Mouse (Mus musculus) splenic B cell, adult 2 months (primary cell): ENCODE results near the gene Zfhx3.

ENCODE experiments used
- DNase-seq: peaks from one replicate; pipeline ENCODE4 v3.0.0-alpha.2; 2011; ENCODE audit warnings: low read depth, low spot score
- H3K27me3 ChIP-seq: 2 replicates; pipeline ENCODE4 v1.6.1; 2012; ENCODE audit warnings: mild to moderate bottlenecking, low read length, moderate library complexity, mixed read lengths; ENCODE audit not compliant: control insufficient read depth, poor library complexity, insufficient read depth, severe bottlenecking
- H3K36me3 ChIP-seq: 2 replicates; pipeline ENCODE4 v1.6.1; 2012; ENCODE audit warnings: mild to moderate bottlenecking, low read length, moderate library complexity, mixed read lengths; ENCODE audit not compliant: control insufficient read depth, poor library complexity, insufficient read depth, severe bottlenecking

The Zfhx3 gene

GRCm38 (mm10) chr8:108780766-108781165, 838.3 kb downstream of the Zfhx3 start:
- no peaks in the 10 kb centered on the region for H3K36me3 ChIP-seq
- no peaks in the 10 kb centered on the region for H3K27me3 ChIP-seq
- DNase-seq, result no peak

- H3K27me3 ChIP-seq, result no peaks in the 10 kb centered on the region
- H3K36me3 ChIP-seq, result no peaks in the 10 kb centered on the region
- no peak for DNase-seq
These were observed 838.7 kb downstream of the Zfhx3 start for GRCm38 (mm10) chr8:108781192-108781591.

DNA sequence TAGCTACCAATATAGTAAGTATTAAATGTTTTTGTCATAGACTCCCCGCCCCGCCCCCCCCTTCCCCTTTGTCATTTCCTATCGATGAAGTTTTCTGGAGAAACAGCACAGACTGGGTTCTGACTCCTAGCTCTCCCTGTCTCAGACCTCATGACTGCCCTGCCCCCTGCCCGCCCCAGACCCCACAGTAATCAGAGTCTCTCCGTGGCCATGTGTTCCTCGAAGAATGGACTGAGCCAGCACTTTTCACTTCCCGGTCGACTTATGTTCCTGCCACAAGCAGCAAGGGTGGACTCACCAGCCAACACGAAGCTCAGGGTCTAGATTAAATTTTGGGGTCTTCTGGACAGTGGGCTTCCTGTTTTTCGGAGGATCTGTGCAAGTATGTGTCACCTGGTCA, 840.7 kb downstream of the Zfhx3 start:
- no peaks in the 10 kb centered on the region for H3K36me3 ChIP-seq

DNA sequence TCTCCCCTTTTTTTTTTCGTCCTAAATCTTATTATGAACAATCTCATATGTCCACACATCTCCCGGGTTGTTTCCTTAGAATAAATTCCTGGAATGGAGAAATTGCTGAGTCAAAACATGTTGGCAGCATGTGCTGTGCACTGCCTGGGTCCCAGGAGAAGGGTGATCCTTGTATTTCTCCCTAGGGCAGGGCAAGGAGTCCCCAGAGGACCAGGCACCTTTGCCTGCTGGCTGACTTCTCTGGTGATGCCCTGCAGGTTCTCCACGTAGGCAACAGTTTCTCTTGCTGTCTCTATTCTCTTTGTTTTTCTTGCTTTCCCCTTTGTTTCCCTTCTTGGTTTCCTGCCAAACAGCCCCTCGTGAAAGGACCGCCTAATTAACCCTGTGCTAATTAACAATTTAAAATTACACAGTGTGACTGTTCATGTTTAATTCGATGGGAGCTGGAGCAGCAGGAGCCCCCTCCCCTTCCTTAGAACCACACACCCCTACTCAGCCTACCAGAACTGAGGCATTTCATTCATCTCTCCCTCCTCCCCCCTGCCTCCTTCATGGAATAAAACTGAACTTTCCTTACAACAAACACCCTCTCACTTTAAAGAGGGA, 845.8 kb downstream of the Zfhx3 start:
- H3K36me3 ChIP-seq, result no peaks in the 10 kb centered on the region
- DNase-seq, result no peak
- H3K27me3 ChIP-seq, result no peaks in the 10 kb centered on the region

More for the DNA sequence above, 840.7 kb downstream of the Zfhx3 start:
- H3K27me3 ChIP-seq, result no peaks in the 10 kb centered on the region
- DNase-seq, result no peak

DNA sequence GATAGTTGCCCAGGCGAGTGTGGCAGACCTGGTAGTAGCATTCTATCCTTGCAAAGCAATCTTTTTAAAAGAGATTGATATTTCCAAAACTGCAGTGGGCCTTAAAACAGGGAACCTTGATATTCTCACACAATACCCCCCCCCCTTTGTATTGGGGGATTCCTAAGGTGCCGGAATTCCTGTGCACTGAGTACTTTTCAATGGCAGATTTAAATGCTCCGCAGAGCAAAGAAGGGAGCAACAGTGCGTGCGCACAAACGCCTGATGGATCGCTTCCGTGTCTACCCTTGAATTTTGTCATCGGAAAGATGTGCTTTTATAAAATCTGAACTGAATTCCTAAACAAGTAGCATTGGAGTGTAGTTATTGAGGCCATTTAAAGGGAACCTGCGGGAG, 846.3 kb downstream of the Zfhx3 start:
- Histone ChIP-seq H3K27me3 (no peaks in the 10 kb centered on the region), H3K36me3 (no peaks in the 10 kb centered on the region)
- no peak for DNase-seq

DNA sequence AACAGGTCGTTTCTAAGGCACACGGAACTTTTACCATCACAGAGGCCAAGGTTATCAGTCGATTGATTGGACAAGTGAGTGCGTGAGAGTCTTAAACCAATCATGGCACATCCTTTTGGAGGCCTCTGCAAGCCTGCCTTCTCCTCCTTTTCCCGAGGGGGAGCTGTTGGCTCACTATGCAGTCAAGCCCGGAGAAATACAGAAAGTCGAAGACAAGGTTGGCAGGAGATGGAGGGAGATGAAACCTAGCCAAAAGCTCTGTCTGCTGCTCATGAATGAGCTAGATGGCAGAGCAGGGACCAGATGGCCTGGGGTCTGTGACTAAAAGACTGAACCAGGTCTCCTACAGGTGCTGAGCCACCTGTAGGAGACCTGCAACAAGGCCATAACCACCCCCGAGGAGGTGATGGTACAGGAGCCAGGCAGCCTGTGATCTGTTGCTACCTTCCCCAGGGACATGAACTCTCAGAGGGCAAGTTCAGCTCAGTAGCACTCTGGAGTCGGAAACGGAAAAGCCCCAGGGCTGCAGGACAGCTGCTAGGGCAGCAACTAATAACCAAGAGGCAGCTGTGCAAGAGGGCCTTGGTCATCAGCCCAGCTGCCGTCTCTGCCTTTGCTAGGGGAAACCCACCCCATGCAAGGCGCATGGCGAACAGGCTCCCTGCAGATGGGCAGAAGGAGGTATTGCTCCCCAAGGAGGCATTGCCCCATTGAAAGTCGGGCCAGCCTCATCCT, 848.3 kb downstream of the Zfhx3 start:
- H3K36me3 ChIP-seq, result no peaks in the 10 kb centered on the region
- H3K27me3 ChIP-seq, result no peaks in the 10 kb centered on the region
- DNase-seq, result no peak

- DNase-seq, result no peak
- Histone ChIP-seq H3K36me3 (no peaks in the 10 kb centered on the region), H3K27me3 (no peaks in the 10 kb centered on the region)
These were observed 853.6 kb downstream of the Zfhx3 start for GRCm38 (mm10) chr8:108796076-108796475.

DNA sequence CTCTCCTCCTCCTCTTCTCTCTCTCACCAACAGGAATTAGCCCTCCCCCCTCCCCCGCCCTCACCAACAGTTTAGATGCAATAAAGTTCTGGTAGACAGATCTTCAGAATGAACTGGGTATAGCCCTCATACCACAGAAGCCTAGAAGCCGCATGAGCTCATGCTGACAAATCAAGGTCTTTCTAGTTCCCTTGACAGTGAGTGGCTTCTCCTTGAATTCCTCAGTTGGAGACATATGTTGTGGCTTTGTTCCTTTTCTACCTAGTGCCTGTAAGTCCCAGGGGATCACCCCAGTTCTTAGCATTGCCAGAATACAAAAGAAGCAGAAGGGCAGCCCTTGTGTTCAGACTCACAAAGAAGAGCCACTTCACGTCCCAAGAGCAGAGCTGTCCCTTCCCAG, 854.4 kb downstream of the Zfhx3 start:
- no peaks in the 10 kb centered on the region for H3K27me3 ChIP-seq
- no peaks in the 10 kb centered on the region for H3K36me3 ChIP-seq
- DNase-seq, result no peak

DNA sequence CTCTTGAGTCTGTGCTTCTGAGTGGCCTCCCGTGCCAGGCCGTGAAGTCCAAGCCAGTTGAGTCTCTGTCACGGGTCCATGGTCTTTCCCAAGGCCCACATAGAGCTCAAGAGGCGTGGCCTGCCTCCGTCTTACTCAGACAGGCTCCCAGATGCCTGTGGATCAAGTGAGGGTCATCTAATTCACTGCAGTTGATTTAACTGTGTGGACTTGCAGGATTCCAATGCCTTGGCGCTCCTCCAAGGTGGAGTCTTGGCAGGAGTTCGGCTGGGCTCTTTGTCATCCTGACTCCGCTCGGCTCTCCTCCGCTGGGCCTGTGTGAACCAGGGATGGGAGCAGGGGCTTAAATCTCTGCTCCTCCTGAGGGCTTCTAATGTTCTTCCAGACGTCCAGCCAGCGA, 855.6 kb downstream of the Zfhx3 start:
- H3K36me3 ChIP-seq, result no peaks in the 10 kb centered on the region
- no peak for DNase-seq
- no peaks in the 10 kb centered on the region for H3K27me3 ChIP-seq

DNA sequence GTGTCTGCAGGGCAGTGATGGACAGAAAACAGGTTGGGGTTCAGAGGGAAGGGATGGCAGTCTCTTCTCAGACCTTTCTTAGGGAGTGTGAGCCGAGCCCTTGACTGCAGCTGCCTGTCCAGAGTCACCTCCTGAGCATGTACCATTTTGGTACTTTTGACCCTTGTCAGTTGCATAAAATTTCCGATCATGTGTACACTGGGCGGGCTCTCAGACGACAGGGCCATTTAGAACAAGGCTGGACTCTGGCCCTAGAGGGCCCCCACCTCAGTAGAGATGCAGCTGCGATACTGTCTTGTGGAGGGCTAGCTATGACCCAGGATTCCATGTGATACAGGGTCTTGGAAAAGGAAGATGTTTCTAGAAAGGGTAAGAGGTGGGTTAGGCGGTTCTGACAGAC, 856.8 kb downstream of the Zfhx3 start:
- H3K27me3 ChIP-seq, result no peaks in the 10 kb centered on the region
- no peak for DNase-seq
- no peaks in the 10 kb centered on the region for H3K36me3 ChIP-seq

- no peaks in the 10 kb centered on the region for H3K27me3 ChIP-seq
- no peak for DNase-seq
- no peaks in the 10 kb centered on the region for H3K36me3 ChIP-seq
These were observed 857.9 kb downstream of the Zfhx3 start for GRCm38 (mm10) chr8:108800357-108800756.

- Histone ChIP-seq H3K27me3 (no peaks in the 10 kb centered on the region), H3K36me3 (no peaks in the 10 kb centered on the region)
- DNase-seq, result no peak
These were observed 860.6 kb downstream of the Zfhx3 start for GRCm38 (mm10) chr8:108803017-108803416.

- no peak for DNase-seq
- H3K36me3 ChIP-seq, result no peaks in the 10 kb centered on the region
- no peaks in the 10 kb centered on the region for H3K27me3 ChIP-seq
These were observed 869.2 kb downstream of the Zfhx3 start for GRCm38 (mm10) chr8:108811694-108812093.

- no peak for DNase-seq
- Histone ChIP-seq H3K27me3 (no peaks in the 10 kb centered on the region), H3K36me3 (no peaks in the 10 kb centered on the region)
These were observed 870.9 kb downstream of the Zfhx3 start for GRCm38 (mm10) chr8:108813375-108813774.

DNA sequence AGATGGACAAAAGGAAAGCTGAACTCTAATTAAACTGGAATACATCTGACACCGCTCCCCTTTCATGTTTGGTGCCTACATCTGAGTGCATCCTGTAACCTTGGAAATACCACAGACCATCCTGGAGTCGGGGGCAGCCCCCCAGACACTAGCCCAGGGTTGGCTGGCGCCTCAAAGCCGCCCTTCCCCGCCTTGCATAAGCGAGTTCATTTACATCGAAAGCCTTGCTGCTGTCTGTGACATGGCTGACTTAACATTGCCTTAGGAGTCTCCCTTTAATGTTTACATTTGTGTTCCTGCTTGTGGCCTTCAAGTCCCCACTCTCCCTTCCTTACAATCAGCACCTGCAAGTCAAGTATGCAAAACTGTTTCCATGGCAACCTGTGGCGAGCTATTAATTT, 876.8 kb downstream of the Zfhx3 start:
- no peaks in the 10 kb centered on the region for H3K36me3 ChIP-seq
- peak; percentile 49 for DNase-seq
- no peaks in the 10 kb centered on the region for H3K27me3 ChIP-seq

- Histone ChIP-seq H3K36me3 (no peaks in the 10 kb centered on the region), H3K27me3 (no peaks in the 10 kb centered on the region)
- peak; percentile 28 for DNase-seq
These were observed 877.4 kb downstream of the Zfhx3 start for GRCm38 (mm10) chr8:108819826-108820225.
